Mouse (Mus musculus): ENCODE measurements around the gene Ptprc. TPM values are rescaled to one million over a fixed set of nuclear protein-coding genes. Genes with fewer than 3 reads are reported as not detected.

Ptprc gene
- total RNA-seq, 2 experiments from 2014 or later: 2.4 to 2.6 TPM

GRCm38 (mm10) chr1:138085810-138086209 lies 89.7 kb downstream of the Ptprc start:
- intact Hi-C loops (cut with DNase I): no loop called here
- peak in 1 of 2 experiments; percentile 26 for DNase-seq (ENCODE audit: low spot score in 2 of 2)

- DNase-seq (ENCODE audit: low spot score in 2 of 2): no peak
- intact Hi-C loops (cut with DNase I): no loop called here
These were observed 91.8 kb downstream of the Ptprc start for GRCm38 (mm10) chr1:138083707-138084106.

GRCm38 (mm10) chr1:138080308-138080707 lies 95.2 kb downstream of the Ptprc start:
- intact Hi-C loops (cut with DNase I): no loop called here
- no peak for DNase-seq (ENCODE audit: low spot score in 2 of 2)

DNA sequence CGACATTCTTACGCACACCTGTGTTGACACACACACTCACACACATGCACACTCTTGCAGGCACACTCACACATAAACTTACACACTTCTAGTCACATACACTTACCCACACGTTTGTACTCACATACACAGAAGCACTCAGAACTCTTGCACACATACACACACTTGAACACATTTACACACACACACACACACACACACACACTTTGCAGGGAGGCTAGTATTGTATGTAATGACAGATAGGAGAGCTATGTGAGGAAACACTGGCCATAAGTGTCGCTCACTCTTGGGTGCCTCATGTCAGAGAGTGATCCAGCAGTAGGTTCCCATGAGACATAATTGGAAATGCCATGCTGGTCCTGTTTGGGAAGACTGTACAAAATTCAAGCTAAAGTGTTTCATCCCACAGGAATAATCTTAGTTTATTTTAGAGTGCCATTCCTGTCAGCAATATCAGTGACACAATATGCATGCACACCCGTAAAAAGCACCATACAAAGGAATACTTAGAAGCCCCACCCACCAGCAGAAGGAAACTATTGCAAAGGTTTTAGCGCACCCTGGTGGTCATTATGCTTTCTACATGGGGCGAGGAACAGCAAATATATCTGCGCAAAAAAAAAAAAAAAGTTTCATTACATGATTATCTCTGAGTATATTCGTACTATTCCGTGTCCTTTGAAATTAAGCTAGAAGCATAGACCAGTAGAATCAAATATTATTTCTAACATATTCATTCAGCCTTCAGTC lies 131.1 kb downstream of the Ptprc start:
- peak; percentile 78 to 89 for DNase-seq (ENCODE audit: low spot score in 2 of 2)
- intact Hi-C loops (cut with DNase I): loop anchor here (1.0 to 10.0 kb wide), 3 partner anchors 147 to 1490 kb away; no protein-coding TSS in a partner anchor

- no peak for DNase-seq (ENCODE audit: low spot score in 2 of 2)
- intact Hi-C loops (cut with DNase I): loop anchor here (5.0 to 10.0 kb wide), 2 partner anchors 143 to 1486 kb away; no protein-coding TSS in a partner anchor
These were observed 135.0 kb downstream of the Ptprc start for GRCm38 (mm10) chr1:138040556-138040955.

- no peak for DNase-seq (ENCODE audit: low spot score in 2 of 2)
- intact Hi-C loops (cut with DNase I): no loop called here
These were observed 136.3 kb downstream of the Ptprc start for GRCm38 (mm10) chr1:138039201-138039600.

- no peak for DNase-seq (ENCODE audit: low spot score in 2 of 2)
- intact Hi-C loops (cut with DNase I): no loop called here
These were observed 138.0 kb downstream of the Ptprc start for GRCm38 (mm10) chr1:138037484-138037883.

DNA sequence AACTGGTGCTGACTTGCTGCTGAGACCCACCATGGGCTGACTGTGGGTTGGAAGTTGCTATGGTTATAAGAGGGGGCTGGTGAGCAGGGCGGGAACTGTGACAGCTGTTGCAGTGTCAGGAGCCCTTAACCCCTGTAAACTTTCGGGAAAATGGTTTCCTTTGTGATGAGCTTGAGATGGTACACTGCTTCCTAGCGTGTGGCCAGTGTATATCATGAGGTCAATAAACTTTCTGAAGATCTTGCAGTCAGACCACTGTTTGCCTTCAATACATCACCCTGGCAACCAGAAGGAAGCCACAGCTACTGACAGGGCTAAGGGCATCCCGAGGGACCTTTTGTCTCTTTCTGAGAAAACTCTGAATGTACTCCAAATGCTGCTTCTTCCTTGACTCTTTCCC lies 145.9 kb downstream of the Ptprc start:
- no peak for DNase-seq (ENCODE audit: low spot score in 2 of 2)
- intact Hi-C loops (cut with DNase I): no loop called here

GRCm38 (mm10) chr1:138025298-138025697 lies 150.2 kb downstream of the Ptprc start:
- intact Hi-C loops (cut with DNase I): no loop called here
- no peak for DNase-seq (ENCODE audit: low spot score in 2 of 2)

DNA sequence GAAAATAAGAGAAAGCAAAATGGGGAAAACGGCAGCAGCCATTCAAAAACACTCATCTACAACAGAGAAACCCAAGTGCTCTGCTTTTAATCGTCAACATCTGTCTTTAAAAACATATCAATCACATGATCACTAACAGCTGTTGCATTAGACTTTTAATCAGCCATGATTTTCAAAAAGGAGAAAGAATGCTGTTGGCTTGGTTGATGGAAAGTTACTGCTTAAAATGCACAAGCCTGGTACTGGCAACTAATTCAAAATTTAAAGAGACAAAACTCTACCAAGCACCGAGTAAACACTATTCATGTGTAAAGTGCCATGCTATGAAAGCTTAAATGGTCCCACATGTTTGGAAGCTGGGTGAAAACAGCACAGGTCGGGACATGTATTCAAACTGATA lies 151.9 kb downstream of the Ptprc start:
- intact Hi-C loops (cut with DNase I): no loop called here

GRCm38 (mm10) chr1:138022918-138023295 lies 152.6 kb downstream of the Ptprc start:
- DNase-seq (ENCODE audit: low spot score in 2 of 2): no peak
- intact Hi-C loops (cut with DNase I): no loop called here

More for the DNA sequence above, 151.9 kb downstream of the Ptprc start:
- DNase-seq (ENCODE audit: low spot score in 2 of 2): no peak

GRCm38 (mm10) chr1:138021962-138022917 lies 153.3 kb downstream of the Ptprc start:
- intact Hi-C loops (cut with DNase I): no loop called here
- no peak for DNase-seq (ENCODE audit: low spot score in 2 of 2)

Other genes with a start within 250 kb of the Ptprc start
- gene Atp6v1g3, start 98.0 kb upstream of the Ptprc start, total RNA-seq (2021): not detected

Data from left cerebral cortex, postnatal 25 days (tissue).